Mouse (Mus musculus) kidney, adult 2 months (tissue): Measurements from ENCODE around the gene Elovl6.

Source experiments
- CTCF ChIP-seq: fragments of 200-500 bp; conservative IDR thresholded peaks from 2 replicates; pipeline ENCODE4 v1.5.1; 2011; ENCODE audit warnings: low read depth, mild to moderate bottlenecking, control low read depth, low read length, moderate library complexity, mixed read lengths; ENCODE audit not compliant: insufficient read depth, insufficient read length
- POLR2A ChIP-seq: fragments of 200-500 bp; IDR thresholded peaks from one replicate; pipeline ENCODE4 v1.6.1; 2011; ENCODE audit warnings: low read depth, low read length, control low read depth

DNA sequence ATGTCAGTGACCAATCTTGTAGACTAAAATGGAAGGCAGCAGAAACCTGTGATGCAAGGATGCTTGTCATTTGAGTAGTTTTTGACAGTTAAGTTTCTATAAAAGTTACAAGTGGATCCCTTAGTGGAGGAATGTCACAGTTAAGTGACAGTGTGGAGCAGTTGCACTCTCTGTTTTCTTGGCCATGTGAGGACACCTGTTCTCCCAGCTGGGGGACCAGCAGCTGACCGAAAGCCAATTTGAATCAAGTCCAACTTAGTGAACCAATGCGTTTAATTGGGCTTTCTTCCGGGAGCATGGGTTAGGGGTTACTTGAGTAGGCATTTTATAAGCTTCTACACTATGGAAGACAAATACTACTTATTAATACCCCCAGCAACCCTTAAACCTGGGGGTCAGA, 48.9 kb downstream of the Elovl6 start:
- TF ChIP-seq CTCF (no peak), POLR2A (no peak)
